Mouse (Mus musculus) B cell, adult 67 days (primary cell): ENCODE measurements around the gene Hmx1. TPM values are rescaled to one million over a fixed set of nuclear protein-coding genes. Genes with fewer than 3 reads are reported as not detected.

Source experiments
- total RNA-seq, 2 experiments: library from RNA; stranded (reverse); gene quantifications; 4 replicates each; pipeline ENCODE4 v1.2.4; 2023

Hmx1 gene
- not detected for total RNA-seq

DNA sequence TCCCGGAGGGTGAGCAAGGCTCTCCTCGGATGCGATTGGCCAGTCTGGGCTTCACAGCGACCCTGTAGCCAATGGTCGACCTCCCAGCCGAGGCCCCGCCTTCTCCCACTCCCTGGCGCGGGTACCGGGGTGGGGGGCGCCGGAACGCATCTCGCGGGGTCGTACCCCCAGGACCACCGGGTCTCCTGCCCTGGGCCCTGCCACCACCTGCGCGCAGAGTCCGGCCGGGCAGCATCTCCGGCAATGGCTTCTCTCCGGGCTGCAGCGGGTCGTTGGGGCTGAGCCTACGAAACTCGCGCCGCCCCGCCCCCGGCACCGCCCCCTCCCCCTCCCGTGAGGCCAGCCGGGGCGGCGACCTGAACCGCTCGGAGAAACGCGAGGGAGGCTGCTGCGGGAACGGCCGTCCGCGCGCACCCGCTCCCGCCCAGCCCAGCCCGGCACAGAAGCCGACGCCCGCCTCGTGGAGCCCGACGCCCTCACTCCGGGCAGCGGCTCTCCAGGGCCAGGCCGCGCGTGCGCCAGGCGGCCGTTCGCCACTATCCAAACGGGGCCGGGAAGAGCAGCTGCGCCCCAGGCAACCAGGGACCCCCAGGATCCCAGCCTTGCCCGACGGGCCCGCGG is at the start of gene Hmx1:
Gene Hmx1 (plus strand): TSS at position 618 of the 621 bp plus-strand sequence.

Other genes with a start within 250 kb of the Hmx1 start
- gene Adra2c, start 110.8 kb upstream of the Hmx1 start, total RNA-seq, result not detected
- gene Cpz, start 136.6 kb downstream of the Hmx1 start, total RNA-seq, result not detected
- gene Trmt44, start 186.0 kb downstream of the Hmx1 start, total RNA-seq, result 10 to 100 TPM; 12.2 to 15.6 TPM
- 100 to 1,000 TPM; 154 to 163 TPM for gene Acox3, start 193.9 kb downstream of the Hmx1 start, total RNA-seq